ENCODE assay signal across 8 mouse cellular contexts in the genomic region with DNA sequence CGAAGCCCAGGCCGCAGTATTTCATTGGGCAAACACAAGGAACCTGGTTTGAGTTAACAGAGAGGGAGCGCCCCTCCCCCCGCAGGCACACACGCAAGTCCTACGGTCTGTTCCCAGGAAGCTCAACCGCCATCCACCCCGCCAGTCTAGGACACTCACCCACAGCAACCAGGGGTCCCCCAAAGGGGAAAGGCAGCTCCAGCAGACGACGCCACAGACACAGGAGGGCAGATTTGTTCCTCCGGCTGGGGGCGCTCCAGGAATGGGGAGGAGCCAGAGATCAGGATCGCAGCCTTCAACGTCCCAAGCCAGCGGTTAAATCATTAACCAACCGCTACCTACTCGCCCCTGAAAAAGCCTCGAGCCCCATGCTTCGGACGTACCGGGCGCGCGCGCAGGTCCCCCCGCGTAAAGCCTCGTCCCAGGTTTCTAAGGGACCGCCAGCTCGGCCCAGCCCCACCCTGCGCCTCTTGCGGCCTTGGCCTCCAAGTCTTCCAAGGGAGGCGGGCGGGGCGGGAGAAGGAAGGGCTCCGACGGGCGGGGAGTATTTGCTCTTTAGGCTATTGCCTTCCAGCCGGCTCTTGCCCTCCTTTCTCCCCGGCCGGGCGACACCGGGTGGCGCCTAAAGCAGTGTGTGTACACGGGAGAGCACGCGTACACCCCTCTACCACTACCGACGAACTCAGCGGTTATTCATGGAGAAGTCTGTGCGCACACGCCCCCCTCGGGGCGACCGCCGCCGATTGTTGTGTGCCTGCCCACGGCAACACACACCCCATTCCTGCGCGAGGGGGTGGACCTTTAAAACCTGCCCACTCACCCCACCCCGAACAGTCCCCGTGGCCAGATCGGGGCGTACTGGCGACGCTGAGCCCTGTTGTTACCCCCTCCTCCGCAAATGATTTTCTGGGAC. TPM values are rescaled to one million over a fixed set of nuclear protein-coding genes. Genes with fewer than 3 reads are reported as not detected.
A peak's percentile ranks its signal among the peaks of the same experiment; 100 is the strongest.
DNase-seq lines count a peak whose midpoint lies in the region; ATAC-seq and TF ChIP-seq lines count a peak whose summit lies in the region.

No protein-coding gene starts in this region.

- peak overlapping the region; percentile 71 for H3K9ac ChIP-seq in forebrain, embryonic 11.5 days (ENCODE audit: low read length)
- peak overlapping the region; percentile 70 for H3K9ac ChIP-seq in heart, embryonic 16.5 days (ENCODE audit: low read length)
- peak overlapping the region; percentile 87 for H3K9ac ChIP-seq in liver, embryonic 16.5 days (ENCODE audit: low read depth, low read length)
- peak overlapping the region; percentile 94 for H3K9ac ChIP-seq in neural tube, embryonic 12.5 days

- H3K4me2 ChIP-seq in forebrain, embryonic 11.5 days (ENCODE audit: low read depth, low read length, severe bottlenecking): peak overlapping the region; percentile 91
- H3K4me2 ChIP-seq in heart, embryonic 16.5 days (ENCODE audit: low read depth, low read length): peak overlapping the region; percentile 91
- H3K4me2 ChIP-seq in liver, embryonic 16.5 days (ENCODE audit: low read depth, low read length): peak overlapping the region; percentile 97
- H3K4me2 ChIP-seq in neural tube, embryonic 12.5 days (replicated peaks): peak overlapping the region; percentile 74

- no peak for TF ChIP-seq CTCF in testis, adult 2 months (IDR thresholded peaks at IDR 0.05; ENCODE audit: control insufficient read depth, insufficient read depth, insufficient replicate concordance, low read depth, low read length)

- H3K27ac ChIP-seq in forebrain, embryonic 11.5 days (ENCODE audit: low read depth, low read length): peak overlapping the region; percentile 89
- H3K27ac ChIP-seq in heart, embryonic 16.5 days (ENCODE audit: low read length): peak overlapping the region; percentile 59
- H3K27ac ChIP-seq in liver, embryonic 16.5 days (ENCODE audit: low read length): peak overlapping the region; percentile 95
- H3K27ac ChIP-seq in neural tube, embryonic 12.5 days: peak overlapping the region; percentile 87
- peak overlapping the region; percentile 99 for H3K27ac ChIP-seq in testis, adult 2 months (ENCODE audit: control insufficient read depth, insufficient read depth, low read depth, low read length)

- peak; percentile 32 for ATAC-seq in forebrain, embryonic 11.5 days (replicated peaks; ENCODE audit: low FRiP score)
- peak; percentile 30 for ATAC-seq in heart, embryonic 16.5 days (replicated peaks; ENCODE audit: extremely low read depth, insufficient read depth, low FRiP score)
- peak; percentile 45 for ATAC-seq in liver, embryonic 16.5 days (ENCODE audit: low read depth)
- ATAC-seq in neural tube, embryonic 12.5 days (ENCODE audit: low FRiP score, low read depth): peak; percentile 45

- peak overlapping the region; percentile 57 for H3K4me3 ChIP-seq in forebrain, embryonic 11.5 days (ENCODE audit: low read depth, low read length)
- H3K4me3 ChIP-seq in heart, embryonic 16.5 days (ENCODE audit: low read length): peak overlapping the region; percentile 60
- H3K4me3 ChIP-seq in liver, embryonic 16.5 days (ENCODE audit: low read depth, low read length): peak overlapping the region; percentile 75
- peak overlapping the region; percentile 83 for H3K4me3 ChIP-seq in neural tube, embryonic 12.5 days
- H3K4me3 ChIP-seq in testis, adult 2 months (ENCODE audit: control insufficient read depth, low read depth, low read length): peak overlapping the region; percentile 94

- peaks cover 32% of the 10 kb centered on the region for H3K4me1 ChIP-seq in forebrain, embryonic 11.5 days (replicated peaks; ENCODE audit: control insufficient read depth, insufficient read depth, low read length)
- H3K4me1 ChIP-seq in heart, embryonic 16.5 days (ENCODE audit: control insufficient read depth, insufficient read depth, low read length): peaks cover 36% of the 10 kb centered on the region
- peaks cover 49% of the 10 kb centered on the region for H3K4me1 ChIP-seq in liver, embryonic 16.5 days (ENCODE audit: control insufficient read depth, low read depth, low read length)
- H3K4me1 ChIP-seq in neural tube, embryonic 12.5 days: peaks cover 46% of the 10 kb centered on the region
- H3K4me1 ChIP-seq in testis, adult 2 months (ENCODE audit: control insufficient read depth, insufficient read depth, low read length): peaks cover 33% of the 10 kb centered on the region

- H3K27me3 ChIP-seq in forebrain, embryonic 11.5 days (ENCODE audit: control insufficient read depth, insufficient read depth, low read length): no peaks in the 10 kb centered on the region
- no peaks in the 10 kb centered on the region for H3K27me3 ChIP-seq in heart, embryonic 16.5 days (ENCODE audit: control insufficient read depth, insufficient read depth, low read length)
- no peaks in the 10 kb centered on the region for H3K27me3 ChIP-seq in liver, embryonic 16.5 days (ENCODE audit: control insufficient read depth, insufficient read depth, low read depth, low read length)
- no peaks in the 10 kb centered on the region for H3K27me3 ChIP-seq in neural tube, embryonic 12.5 days (replicated peaks)
- no peaks in the 10 kb centered on the region for H3K27me3 ChIP-seq in testis, adult 2 months (ENCODE audit: control insufficient read depth, insufficient read depth, low read length)

- no peak; the same call in 1 of the 2 replicates for TF ChIP-seq POLR2A in testis, adult 2 months (IDR thresholded peaks at IDR 0.05; ENCODE audit: control insufficient read depth, low read depth, low read length)

- WGBS in forebrain, embryonic 11.5 days: under 1% methylated on average over 63 of the region's 67 CpGs
- WGBS in heart, embryonic 16.5 days: 1% methylated on average over 67 of the region's 67 CpGs
- WGBS in liver, embryonic 16.5 days (ENCODE audit: insufficient replicate concordance): under 1% methylated on average over 66 of the region's 67 CpGs
- WGBS in neural tube, embryonic 12.5 days: under 1% methylated on average over 67 of the region's 67 CpGs

- no peaks in the 10 kb centered on the region for H3K36me3 ChIP-seq in forebrain, embryonic 11.5 days (ENCODE audit: control insufficient read depth, insufficient read depth, low read length)
- no peaks in the 10 kb centered on the region for H3K36me3 ChIP-seq in heart, embryonic 16.5 days (ENCODE audit: control insufficient read depth, insufficient read depth)
- no peaks in the 10 kb centered on the region for H3K36me3 ChIP-seq in liver, embryonic 16.5 days (ENCODE audit: control insufficient read depth, insufficient read depth)
- H3K36me3 ChIP-seq in neural tube, embryonic 12.5 days: peaks cover 11% of the 10 kb centered on the region; the same call in 1 of the 2 replicates
- H3K36me3 ChIP-seq in testis, adult 2 months (ENCODE audit: control insufficient read depth, insufficient read depth, low read length): no peaks in the 10 kb centered on the region

- peak; percentile 74 for DNase-seq in ES-CJ7 (ENCODE audit: low read depth, low spot score)
- DNase-seq in c-Kit-negative CD71-positive TER-119-positive erythroid progenitor cells, embryonic 14.5 days (ENCODE audit: low read depth, low spot score): peak; percentile 70
- peak; percentile 89 for DNase-seq in forebrain, embryonic 11.5 days (ENCODE audit: low spot score)
- DNase-seq in kidney, postnatal 25 days: peak; percentile 81 to 85

- no peaks in the 10 kb centered on the region for H3K9me3 ChIP-seq in forebrain, embryonic 11.5 days (ENCODE audit: control insufficient read depth, low read length)
- no peaks in the 10 kb centered on the region for H3K9me3 ChIP-seq in heart, embryonic 16.5 days (replicated peaks; ENCODE audit: control insufficient read depth, low read length)
- no peaks in the 10 kb centered on the region for H3K9me3 ChIP-seq in liver, embryonic 16.5 days (replicated peaks; ENCODE audit: control insufficient read depth, low read length)
- no peaks in the 10 kb centered on the region for H3K9me3 ChIP-seq in neural tube, embryonic 12.5 days

RNA-seq across cellular contexts. Expression of gene Cdc42ep4, which starts 0.9 kb away (rescaled TPM):
- 78.5 and 88.6 TPM in 2 replicates for polyA plus RNA-seq in forebrain, embryonic 11.5 days (2014; fragmentation: Nextera tagmentation; extraction: Ambion mirVana)
- polyA plus RNA-seq in heart, embryonic 16.5 days (2015; fragmentation: Nextera tagmentation; extraction: Ambion mirVana): 25.1 and 30.2 TPM in 2 replicates
- polyA plus RNA-seq in liver, embryonic 16.5 days (2015; fragmentation: Nextera tagmentation; extraction: Ambion mirVana): 16.7 and 18.4 TPM in 2 replicates
- 95.8 TPM in 2 replicates for polyA plus RNA-seq in neural tube, embryonic 12.5 days (2016; fragmentation: Nextera tagmentation; extraction: Ambion mirVana)
- polyA plus RNA-seq in testis, adult 2 months (2012; rRNA removed): 27.4 and 29.4 TPM in 2 replicates

RNA-seq across cellular contexts. Expression of gene Cpsf4l, which starts 41.0 kb away (rescaled TPM):
- polyA plus RNA-seq in forebrain, embryonic 11.5 days (2014; fragmentation: Nextera tagmentation; extraction: Ambion mirVana): 0.33 and 0.47 TPM in 2 replicates
- 4.6 and 13.3 TPM in 2 replicates for polyA plus RNA-seq in heart, embryonic 16.5 days (2015; fragmentation: Nextera tagmentation; extraction: Ambion mirVana)
- polyA plus RNA-seq in liver, embryonic 16.5 days (2015; fragmentation: Nextera tagmentation; extraction: Ambion mirVana): 0.18 TPM in 1 of 2 replicates, not detected in the other
- 0.38 and 0.59 TPM in 2 replicates for polyA plus RNA-seq in neural tube, embryonic 12.5 days (2016; fragmentation: Nextera tagmentation; extraction: Ambion mirVana)
- polyA plus RNA-seq in testis, adult 2 months (2012; rRNA removed): 74.1 and 80.7 TPM in 2 replicates

Comparison
In these comparisons a context has a peak if more than half of its experiments do, and no peak if none do; other contexts are left out.
1. Peak in every context shown above with its lines: DNase-seq, ATAC-seq, H3K4me3 ChIP-seq and H3K27ac ChIP-seq.